Mouse (Mus musculus) mouse embryonic stem cell (cell line): Measurements from ENCODE around the gene Zfand3.

ENCODE experiments used
- in situ Hi-C, 2 experiments: fragments of 300-500 bp; cut with MboI; formaldehyde crosslinking; loops; 1 replicate in 1 of 2; 3 replicates in 1 of 2; pipeline ENCODE4 v1.14.3; 2019 to 2020; ENCODE audit warnings: low sequenced_read_pairs in 2 of 2, low pct_unique_long_range_greater_than_20kb in 1 of 2, mixed read lengths in 1 of 2; ENCODE audit not compliant: unreplicated experiment in 1 of 2

The Zfand3 gene

DNA sequence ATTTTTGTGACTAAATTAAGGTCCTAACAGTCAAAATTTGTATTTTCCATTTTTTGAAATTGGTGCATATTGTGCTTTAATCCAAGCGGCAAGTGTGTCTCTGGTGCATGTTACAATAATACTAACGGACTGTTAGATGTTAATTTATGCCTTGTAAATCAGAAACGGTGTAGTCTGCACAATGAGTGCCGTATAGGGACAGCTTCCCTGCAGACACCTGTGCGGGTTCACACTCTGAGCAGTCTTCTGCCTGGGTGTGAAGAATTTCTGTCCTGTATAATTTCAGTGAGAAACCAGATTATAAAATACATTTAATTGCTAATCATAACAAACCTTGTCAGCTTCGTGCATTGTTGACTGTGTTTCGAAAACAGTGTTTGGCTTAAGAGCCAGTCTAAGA is 124.7 kb downstream of the Zfand3 start:
- in situ Hi-C loops: no loop called here

DNA sequence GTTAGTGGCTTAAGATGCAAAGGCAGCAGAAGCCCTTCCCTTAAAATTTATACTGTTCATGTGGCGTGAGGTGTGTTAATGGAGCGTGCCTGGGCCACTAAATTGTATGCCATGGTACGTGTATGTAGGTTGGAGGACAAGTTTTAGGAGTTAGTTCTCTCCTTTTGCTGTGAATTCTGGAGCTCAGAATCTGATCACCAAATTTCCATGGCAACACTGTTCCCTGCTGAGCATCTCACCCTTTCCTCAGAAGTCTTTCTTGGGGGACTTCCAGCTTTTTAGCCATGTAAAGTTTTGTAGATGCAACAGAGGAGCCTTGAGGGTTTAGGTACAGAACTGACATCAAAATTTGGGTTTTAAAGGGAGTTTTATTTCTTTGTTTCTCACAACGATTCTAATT is 125.8 kb downstream of the Zfand3 start:
- in situ Hi-C loops: no loop called here

- in situ Hi-C loops: no loop called here
These were observed 129.1 kb downstream of the Zfand3 start for GRCm38 (mm10) chr17:30133641-30134040.

GRCm38 (mm10) chr17:30134955-30135735 is 130.6 kb downstream of the Zfand3 start:
- in situ Hi-C loops: no loop called here

DNA sequence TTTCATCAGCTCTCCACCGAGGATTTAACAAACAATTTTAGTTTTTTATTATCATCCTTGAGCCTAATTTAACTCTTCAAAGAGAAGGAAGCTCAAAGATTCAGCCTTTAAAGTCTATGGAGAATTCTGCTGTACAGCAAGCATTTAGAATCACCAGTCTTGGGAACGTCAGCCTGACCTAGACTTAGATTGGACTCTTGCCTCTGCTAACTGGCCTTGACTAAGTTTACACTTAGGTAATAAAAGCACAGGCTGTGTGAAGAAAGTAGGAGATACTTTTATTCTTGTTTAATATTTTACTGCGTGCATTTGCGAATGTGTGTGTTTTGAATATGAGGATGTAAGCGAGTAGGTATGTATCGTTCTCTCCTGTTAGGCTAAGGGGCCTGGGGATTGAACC is 131.4 kb downstream of the Zfand3 start:
- in situ Hi-C loops: no loop called here

GRCm38 (mm10) chr17:30136684-30137083 is 132.2 kb downstream of the Zfand3 start:
- in situ Hi-C loops: no loop called here

- in situ Hi-C loops: no loop called here
These were observed 132.6 kb downstream of the Zfand3 start for GRCm38 (mm10) chr17:30137115-30137514.

- in situ Hi-C loops: no loop called here
These were observed 139.6 kb downstream of the Zfand3 start for GRCm38 (mm10) chr17:30144114-30144513.

GRCm38 (mm10) chr17:30145596-30146149 is 141.1 kb downstream of the Zfand3 start:
- in situ Hi-C loops: no loop called here

DNA sequence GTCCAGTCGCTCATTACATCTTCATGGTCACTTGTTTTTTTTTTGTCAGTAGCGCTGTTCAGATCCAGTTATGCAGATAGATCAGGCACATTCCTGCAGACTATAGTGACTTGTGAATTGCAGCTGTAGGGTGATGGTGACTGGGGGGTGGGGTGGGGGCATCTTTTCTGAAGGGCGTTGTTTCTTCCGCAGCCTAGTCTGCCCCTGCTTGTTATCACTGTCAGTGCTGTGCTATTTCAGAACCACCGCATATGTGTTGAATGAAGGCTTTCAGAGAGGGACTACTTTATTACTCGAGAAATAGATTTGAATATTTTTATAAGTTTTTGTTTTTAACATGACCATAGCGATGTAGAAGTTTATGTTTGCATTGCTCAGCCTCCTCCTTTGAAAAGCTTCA is 142.0 kb downstream of the Zfand3 start:
- in situ Hi-C loops: no loop called here

DNA sequence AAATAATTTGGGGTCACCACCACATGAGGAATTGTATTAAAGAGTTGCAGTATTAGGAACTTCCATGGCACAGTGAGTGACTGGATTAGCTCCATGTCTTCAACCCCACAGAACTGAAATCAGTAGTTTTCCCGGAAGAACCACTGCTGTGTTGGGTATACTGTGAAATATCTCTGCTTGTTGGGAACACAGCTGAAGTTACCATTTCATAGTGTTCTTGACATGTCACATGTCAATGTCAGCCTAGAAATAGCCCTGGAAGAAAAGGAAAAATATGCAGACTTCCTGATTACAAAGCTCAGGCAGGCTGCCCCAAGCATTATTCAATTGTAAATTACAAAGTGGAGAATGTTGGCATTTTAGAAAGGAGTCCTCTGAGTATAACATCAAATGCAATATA is 143.4 kb downstream of the Zfand3 start:
- in situ Hi-C loops: no loop called here

DNA sequence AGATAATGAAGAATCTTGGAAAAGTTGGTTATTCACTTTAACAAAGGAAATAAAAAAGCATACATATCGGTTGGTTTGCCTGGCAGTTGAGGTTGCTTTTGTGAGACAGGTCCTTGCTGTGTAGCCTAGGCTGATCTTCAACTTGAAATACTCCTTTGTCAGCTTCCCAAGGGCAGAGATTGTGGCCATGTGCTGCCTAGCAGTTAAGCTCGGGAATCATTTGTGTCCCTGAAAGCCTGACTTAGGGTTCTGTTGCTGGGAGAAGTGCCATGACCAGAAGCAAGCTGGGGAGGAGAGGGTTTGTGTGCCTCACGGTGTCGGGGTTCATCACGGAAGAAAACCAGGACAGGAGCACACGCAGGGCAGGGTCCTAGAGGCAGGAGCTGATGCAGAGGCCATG is 143.8 kb downstream of the Zfand3 start:
- in situ Hi-C loops: no loop called here

GRCm38 (mm10) chr17:30149911-30150310 is 145.4 kb downstream of the Zfand3 start:
- in situ Hi-C loops: no loop called here

DNA sequence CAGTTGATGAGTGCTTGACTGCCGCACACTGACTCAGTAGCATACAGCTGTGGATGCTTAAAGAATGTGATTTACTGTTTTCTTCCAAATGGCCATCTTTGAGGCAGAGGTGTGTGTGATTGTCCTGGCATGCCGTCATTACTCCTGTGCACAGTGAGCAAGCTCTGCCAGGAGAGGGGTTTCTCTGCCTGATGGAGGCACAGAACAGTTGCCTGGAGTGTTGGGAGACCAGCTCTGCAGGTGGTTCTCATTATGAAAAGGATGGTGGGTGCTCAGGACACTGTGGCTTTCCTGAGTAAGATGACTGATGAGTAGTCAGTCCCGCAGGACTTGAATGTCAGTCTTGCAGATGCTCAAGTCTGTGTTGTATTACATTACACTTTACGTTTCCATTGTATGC is 149.6 kb downstream of the Zfand3 start:
- in situ Hi-C loops: no loop called here

GRCm38 (mm10) chr17:30154861-30155260 is 150.3 kb downstream of the Zfand3 start:
- in situ Hi-C loops: no loop called here

DNA sequence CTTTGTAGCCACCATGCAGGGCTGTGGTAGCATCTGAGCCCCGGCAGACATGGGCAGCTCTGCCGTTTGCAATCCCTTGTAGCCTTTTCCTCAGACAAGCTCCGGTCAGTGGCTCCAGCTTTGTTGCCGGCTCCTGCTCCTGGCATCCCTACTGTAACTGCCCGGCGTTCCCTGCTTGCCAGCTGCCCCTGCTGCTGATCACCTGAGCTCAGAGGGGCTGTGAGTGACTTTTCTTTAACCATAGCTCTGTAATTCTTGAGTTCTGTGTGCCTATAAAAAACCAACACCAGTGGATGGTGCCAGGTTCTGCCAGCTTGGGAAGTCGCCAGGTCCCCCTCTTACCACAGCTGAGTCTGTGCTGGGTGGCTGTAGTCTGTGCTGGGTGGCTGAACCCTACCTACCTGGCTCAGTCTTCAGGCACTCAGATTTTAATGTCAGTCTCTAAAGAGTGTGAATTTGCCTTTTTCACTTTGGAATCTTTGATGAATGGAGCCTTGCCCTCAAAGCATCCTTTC is 150.9 kb downstream of the Zfand3 start:
- in situ Hi-C loops: no loop called here

DNA sequence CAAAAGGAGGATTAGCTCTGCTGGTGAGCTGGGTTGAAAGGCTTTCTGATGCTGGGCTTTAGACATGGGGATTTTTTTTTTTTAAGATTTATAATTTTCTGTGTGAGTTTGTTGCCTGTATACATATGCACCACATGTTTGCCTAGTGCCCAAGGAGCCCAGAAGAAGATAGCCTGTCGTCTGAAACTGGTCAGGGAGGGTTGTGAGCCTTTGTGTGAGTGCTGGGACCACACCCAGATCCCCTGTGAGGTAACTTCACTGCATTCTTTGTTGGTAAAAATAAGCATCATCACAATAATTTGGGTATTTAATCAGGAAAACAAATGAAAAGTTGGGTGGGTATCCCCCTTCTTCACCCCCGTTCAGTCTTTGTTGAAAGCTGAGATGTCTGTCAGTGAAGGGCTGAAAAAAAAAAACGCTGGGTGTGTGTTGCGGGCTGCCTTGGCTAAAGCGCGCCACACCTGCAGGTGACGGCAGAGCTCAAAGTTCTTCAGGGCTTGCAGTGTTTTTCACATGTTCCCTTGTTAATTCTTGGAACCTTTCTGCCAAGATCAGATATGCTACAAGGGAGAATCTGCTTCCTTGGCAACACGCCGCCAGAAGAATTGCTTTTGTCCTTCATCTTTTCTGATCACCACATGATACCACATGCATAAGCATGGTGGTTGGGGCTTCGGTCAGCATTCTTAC is 154.0 kb downstream of the Zfand3 start:
- in situ Hi-C loops: no loop called here

GRCm38 (mm10) chr17:30159341-30159740 is 154.8 kb downstream of the Zfand3 start:
- in situ Hi-C loops: no loop called here

GRCm38 (mm10) chr17:30160823-30161432 is 156.4 kb downstream of the Zfand3 start:
- in situ Hi-C loops: no loop called here
